Mouse (Mus musculus): ENCODE measurements at regions not wholly inside any gene's neighbourhood (a gene's known extent, or its start where the extent isn't known, plus 50 kb on each side); places are given as distances from the start of the nearest gene placed in this dataset.
"Not testable (repeated sequence)": the region's sequence is repeated elsewhere in the genome, so short reads cannot be mapped to it uniquely, and the experiment has no call there.

DNA sequence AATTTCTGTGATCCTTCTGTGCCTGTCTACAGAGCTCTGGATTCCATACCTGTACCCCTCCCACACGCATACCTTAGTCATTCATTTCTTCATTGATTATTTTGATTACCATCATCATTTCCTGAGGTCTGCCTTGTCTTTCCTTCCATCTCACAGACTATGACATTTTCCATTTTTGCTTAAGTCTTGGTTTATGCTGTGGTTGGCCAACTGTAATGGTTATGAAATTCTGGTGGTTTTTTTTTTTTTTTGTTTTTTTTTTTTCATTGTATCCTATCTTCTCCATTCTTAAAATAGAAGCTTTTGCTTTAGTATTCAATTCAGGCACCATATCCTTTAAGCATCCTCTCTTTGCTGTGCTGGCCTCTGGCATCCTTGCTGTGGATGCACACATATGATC, 227.4 kb downstream of the Gm15319 start:
- H3K9ac ChIP-seq; H3K36me3 ChIP-seq; H3K9me3 ChIP-seq (replicated peaks); H3K4me2 ChIP-seq (replicated peaks); H3K4me1 ChIP-seq; ATAC-seq (ENCODE audit: insufficient number of reproducible peaks, low FRiP score, low TSS enrichment, low read depth); H3K27me3 ChIP-seq; H3K4me3 ChIP-seq (replicated peaks); H3K27ac ChIP-seq (replicated peaks): not testable (repeated sequence)
- WGBS = no CpG with 5 or more reads among the region's 1 CpGs

DNA sequence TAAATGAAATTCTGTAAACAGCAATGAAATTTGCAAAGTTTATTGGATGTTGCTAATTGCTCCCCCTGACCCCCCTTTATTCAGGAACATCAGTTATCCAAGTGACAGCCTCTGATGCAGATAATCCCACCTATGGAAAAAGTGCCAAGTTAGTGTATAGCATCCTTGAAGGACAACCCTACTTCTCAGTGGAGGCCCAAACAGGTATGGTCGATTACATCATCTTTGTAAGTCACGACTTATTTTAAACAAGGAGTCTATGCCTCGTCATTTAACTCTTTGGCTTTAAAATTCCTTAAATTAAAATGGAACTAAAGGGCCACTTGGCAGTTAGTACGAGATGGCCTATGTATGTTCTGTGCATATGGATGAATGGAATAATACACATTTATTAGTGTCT, 217.6 kb downstream of the Gm15319 start:
- WGBS = 83% methylated on average over 4 of the region's 4 CpGs
- H3K27ac ChIP-seq (replicated peaks); ATAC-seq (ENCODE audit: insufficient number of reproducible peaks, low FRiP score, low TSS enrichment, low read depth); H3K27me3 ChIP-seq; H3K4me2 ChIP-seq (replicated peaks); H3K4me3 ChIP-seq (replicated peaks); H3K4me1 ChIP-seq; H3K9ac ChIP-seq; H3K9me3 ChIP-seq (replicated peaks); H3K36me3 ChIP-seq: not testable (repeated sequence)

DNA sequence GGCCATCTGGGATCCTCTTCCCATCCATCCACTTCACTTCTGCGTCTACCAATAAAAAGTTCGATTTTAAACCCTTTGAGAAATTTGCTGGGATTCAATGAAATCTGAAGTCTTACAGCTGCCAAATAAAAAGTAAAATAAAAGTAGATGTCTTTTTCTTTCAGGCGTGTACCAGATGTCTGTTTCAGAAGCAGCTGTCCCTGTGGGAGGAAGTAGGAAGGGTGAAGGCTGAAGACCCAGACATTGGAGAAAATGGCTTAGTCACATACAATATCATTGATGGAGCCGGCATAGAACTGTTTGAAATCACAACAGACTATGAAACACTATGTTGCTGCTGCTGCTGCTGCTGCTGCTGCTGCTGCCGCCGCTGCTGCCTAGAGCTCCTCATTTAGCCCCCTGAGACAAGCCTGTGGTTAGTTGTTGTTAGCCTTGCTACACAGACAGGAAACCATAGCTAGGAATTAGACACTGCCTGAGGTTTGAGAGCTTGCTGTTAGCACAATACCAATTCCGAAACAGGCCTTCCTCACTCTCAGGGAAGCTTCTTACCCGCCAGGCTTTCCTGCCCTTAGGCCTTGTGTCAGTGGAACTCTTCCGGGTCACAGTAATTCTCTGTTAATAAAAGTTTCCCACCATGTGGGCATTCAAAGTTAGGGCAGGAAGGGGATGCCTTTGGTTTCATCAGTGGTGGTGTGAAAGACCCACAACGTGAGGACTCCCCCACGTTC, 211.5 kb downstream of the Gm15319 start:
- not testable (repeated sequence) for ATAC-seq (ENCODE audit: insufficient number of reproducible peaks, low FRiP score, low TSS enrichment, low read depth); H3K27me3 ChIP-seq; H3K4me1 ChIP-seq; H3K4me3 ChIP-seq (replicated peaks); H3K9ac ChIP-seq; H3K36me3 ChIP-seq; H3K27ac ChIP-seq (replicated peaks); H3K9me3 ChIP-seq (replicated peaks); H3K4me2 ChIP-seq (replicated peaks)
- WGBS = 88% methylated on average over 8 of the region's 11 CpGs

DNA sequence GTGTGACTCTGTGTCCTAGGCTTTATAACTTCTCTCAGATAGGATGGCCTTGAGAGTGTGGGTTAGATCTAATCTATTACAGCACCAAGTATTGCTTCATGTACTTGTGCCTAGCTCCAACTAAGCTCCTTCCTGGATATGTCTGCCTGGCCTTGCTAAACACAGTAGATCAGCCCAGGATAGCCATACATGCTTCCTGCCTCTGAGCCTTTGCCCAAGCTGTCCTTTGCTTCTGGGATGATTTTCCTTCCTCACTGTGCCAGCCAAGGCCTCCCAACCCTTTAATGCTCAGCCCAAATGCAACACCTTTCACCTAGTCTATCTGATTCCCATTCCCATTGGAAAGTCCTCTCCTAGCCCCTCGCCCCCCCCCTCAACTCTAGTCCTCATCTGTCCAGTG, 208.9 kb downstream of the Gm15319 start:
- not testable (repeated sequence) for H3K27me3 ChIP-seq; H3K27ac ChIP-seq (replicated peaks); H3K9me3 ChIP-seq (replicated peaks); H3K36me3 ChIP-seq; H3K9ac ChIP-seq; ATAC-seq (ENCODE audit: insufficient number of reproducible peaks, low FRiP score, low TSS enrichment, low read depth); H3K4me2 ChIP-seq (replicated peaks); H3K4me1 ChIP-seq; H3K4me3 ChIP-seq (replicated peaks)
- 98% methylated on average over 1 of the region's 1 CpGs for WGBS
